Mouse (Mus musculus): ENCODE measurements at regions not wholly inside any gene's neighbourhood (a gene's known extent, or its start where the extent isn't known, plus 50 kb on each side); places are given as distances from the start of the nearest gene placed in this dataset.

- no peak for DNase-seq (ENCODE audit: low read depth, low spot score)
Measured at GRCm38 (mm10) chr3:123918140-123918539, 227.5 kb upstream of the Ndst3 start.

GRCm38 (mm10) chr3:123952121-123952520 lies 261.5 kb upstream of the Ndst3 start:
- DNase-seq (ENCODE audit: low read depth, low spot score), result no peak

GRCm38 (mm10) chr3:123967373-123967772 lies 276.7 kb upstream of the Ndst3 start:
- peak; percentile 28 for DNase-seq (ENCODE audit: low read depth, low spot score)

GRCm38 (mm10) chr3:123972367-123972766 lies 281.7 kb upstream of the Ndst3 start:
- DNase-seq (ENCODE audit: low read depth, low spot score), result no peak

GRCm38 (mm10) chr3:123973806-123974576 lies 283.3 kb upstream of the Ndst3 start:
- DNase-seq (ENCODE audit: low read depth, low spot score), result no peak

GRCm38 (mm10) chr3:123976475-123976874 lies 285.8 kb upstream of the Ndst3 start:
- DNase-seq (ENCODE audit: low read depth, low spot score), result no peak

GRCm38 (mm10) chr3:123977168-123977567 lies 286.5 kb upstream of the Ndst3 start:
- DNase-seq (ENCODE audit: low read depth, low spot score), result no peak

GRCm38 (mm10) chr3:123983045-123983444 lies 292.4 kb upstream of the Ndst3 start:
- DNase-seq (ENCODE audit: low read depth, low spot score), result no peak

GRCm38 (mm10) chr3:123983530-123983929 lies 292.9 kb upstream of the Ndst3 start:
- DNase-seq (ENCODE audit: low read depth, low spot score), result no peak

- DNase-seq (ENCODE audit: low read depth, low spot score), result no peak
Measured at GRCm38 (mm10) chr3:123984028-123984427, 293.4 kb upstream of the Ndst3 start.

- no peak for DNase-seq (ENCODE audit: low read depth, low spot score)
Measured at GRCm38 (mm10) chr3:123999957-124000616, 309.4 kb upstream of the Ndst3 start.

- no peak for DNase-seq (ENCODE audit: low read depth, low spot score)
Measured at GRCm38 (mm10) chr3:124000883-124001282, 310.2 kb upstream of the Ndst3 start.

- no peak for DNase-seq (ENCODE audit: low read depth, low spot score)
Measured at GRCm38 (mm10) chr3:124011685-124012084, 309.0 kb upstream of the Tram1l1 start.

GRCm38 (mm10) chr3:124018618-124019017 lies 302.0 kb upstream of the Tram1l1 start:
- peak; percentile 50 for DNase-seq (ENCODE audit: low read depth, low spot score)

GRCm38 (mm10) chr3:124026188-124026587 lies 294.5 kb upstream of the Tram1l1 start:
- no peak for DNase-seq (ENCODE audit: low read depth, low spot score)

- DNase-seq (ENCODE audit: low read depth, low spot score), result no peak
Measured at GRCm38 (mm10) chr3:124067061-124067460, 253.6 kb upstream of the Tram1l1 start.

GRCm38 (mm10) chr3:124067538-124067937 lies 253.1 kb upstream of the Tram1l1 start:
- DNase-seq (ENCODE audit: low read depth, low spot score), result no peak

- DNase-seq (ENCODE audit: low read depth, low spot score), result no peak
Measured at GRCm38 (mm10) chr3:124067971-124068370, 252.7 kb upstream of the Tram1l1 start.

- no peak for DNase-seq (ENCODE audit: low read depth, low spot score)
Measured at GRCm38 (mm10) chr3:124069182-124069581, 251.5 kb upstream of the Tram1l1 start.

GRCm38 (mm10) chr3:124075974-124076606 lies 244.6 kb upstream of the Tram1l1 start:
- DNase-seq (ENCODE audit: low read depth, low spot score), result peak; percentile 76

- no peak for DNase-seq (ENCODE audit: low read depth, low spot score)
Measured at GRCm38 (mm10) chr3:124092404-124093121, 228.1 kb upstream of the Tram1l1 start.

GRCm38 (mm10) chr3:124113995-124114394 lies 206.7 kb upstream of the Tram1l1 start:
- DNase-seq (ENCODE audit: low read depth, low spot score), result peak; percentile 47

All from telencephalon, adult 2 months (tissue).